Mouse (Mus musculus) lung, embryonic 16.5 days (tissue): ENCODE results near the gene Rpl37. TPM values are rescaled to one million over a fixed set of nuclear protein-coding genes. Genes with fewer than 3 reads are reported as not detected.
"Not testable (repeated sequence)": the region's sequence is repeated elsewhere in the genome, so short reads cannot be mapped to it uniquely, and the experiment has no call there.

Experiments used
- ATAC-seq: fragments of 200-750 bp; cut with Nextera tagmentation; 2 replicates; pipeline ENCODE4 v1.8.0; 2017; ENCODE audit warnings: low read depth, mild to moderate bottlenecking, moderate library complexity
- H3K27ac ChIP-seq: fragments of 300-500 bp; sonication (generic); 2 replicates; pipeline ENCODE4 v1.5.1; 2014; ENCODE audit warnings: mild to moderate bottlenecking, control low read depth, low read length
- H3K27me3 ChIP-seq: fragments of 300-500 bp; sonication (generic); 2 replicates; pipeline ENCODE4 v1.6.1; 2014; ENCODE audit warnings: low read depth, low read length, mixed read lengths; ENCODE audit not compliant: control insufficient read depth, insufficient read depth
- H3K36me3 ChIP-seq: fragments of 300-500 bp; sonication (generic); 2 replicates; pipeline ENCODE4 v1.6.1; 2014; ENCODE audit warnings: low read length; ENCODE audit not compliant: control insufficient read depth, insufficient read depth
- H3K4me1 ChIP-seq: fragments of 300-500 bp; sonication (generic); replicated peaks from 2 replicates; pipeline ENCODE4 v1.6.1; 2014; ENCODE audit warnings: low read length, mixed read lengths; ENCODE audit not compliant: control insufficient read depth, insufficient read depth
- H3K4me2 ChIP-seq: fragments of 300-500 bp; sonication (generic); 2 replicates; pipeline ENCODE4 v1.6.1; 2014; ENCODE audit warnings: low read depth, low read length, control low read depth
- H3K4me3 ChIP-seq: fragments of 300-500 bp; sonication (generic); 2 replicates; pipeline ENCODE4 v1.5.1; 2014; ENCODE audit warnings: mild to moderate bottlenecking, low read length, control low read depth
- H3K9ac ChIP-seq: fragments of 300-500 bp; sonication (generic); 2 replicates; pipeline ENCODE4 v1.6.1; 2014; ENCODE audit warnings: low read length, control low read depth
- H3K9me3 ChIP-seq: fragments of 300-500 bp; sonication (generic); 2 replicates; pipeline ENCODE4 v1.6.1; 2016; ENCODE audit warnings: low read length; ENCODE audit not compliant: control insufficient read depth
- WGBS: fragments of 180-500 bp; shearing (Covaris S2); extraction: QIAGEN DNeasy Blood & Tissue Kit; methylation state at CpG from one replicate; pipeline ENCODE4 v1.1.7; 2014; 5-methylcytosine and 5-hydroxymethylcytosine counted together
- polyA plus RNA-seq: library from polyadenylated mRNA; unstranded; fragments of >200 nt; fragmentation: Nextera tagmentation; extraction: Ambion mirVana; gene quantifications from 2 replicates; pipeline ENCODE4 v1.2.1, GENCODE M21; 2015

Rpl37 gene
- polyA plus RNA-seq, 1 experiment from 2014 or later: 571 TPM

DNA sequence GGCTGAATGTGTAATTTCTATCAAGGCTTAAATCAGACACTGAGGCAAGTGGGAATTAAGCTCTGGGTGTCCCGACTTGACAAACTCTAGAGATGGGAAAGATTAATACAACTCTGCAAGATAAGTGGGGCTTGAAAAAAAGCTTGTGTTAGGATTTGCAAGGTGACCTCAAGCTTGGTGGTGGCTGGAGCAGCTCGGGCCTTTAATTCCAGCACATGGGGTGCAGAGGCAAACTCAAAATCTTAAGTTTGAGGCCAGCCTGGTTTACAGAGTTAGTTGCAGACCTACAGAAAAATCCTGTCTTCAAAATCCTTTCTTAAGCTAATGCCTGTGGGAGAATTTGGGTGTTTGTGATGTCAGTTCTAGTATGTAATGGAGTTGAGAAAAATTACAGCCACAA lies 2.7 kb downstream of the Rpl37 start:
- H3K36me3 ChIP-seq: peaks cover 42% of the 10 kb centered on the region
- no peak overlapping the region for H3K4me2 ChIP-seq
- 80% methylated on average over 2 of the region's 2 CpGs for WGBS
- no peak overlapping the region for H3K4me3 ChIP-seq
- no peaks in the 10 kb centered on the region for H3K9me3 ChIP-seq
- peaks cover 15% of the 10 kb centered on the region for H3K4me1 ChIP-seq
- H3K27ac ChIP-seq: no peak overlapping the region
- H3K27me3 ChIP-seq: no peaks in the 10 kb centered on the region
- no peak for ATAC-seq
- H3K9ac ChIP-seq: no peak overlapping the region

DNA sequence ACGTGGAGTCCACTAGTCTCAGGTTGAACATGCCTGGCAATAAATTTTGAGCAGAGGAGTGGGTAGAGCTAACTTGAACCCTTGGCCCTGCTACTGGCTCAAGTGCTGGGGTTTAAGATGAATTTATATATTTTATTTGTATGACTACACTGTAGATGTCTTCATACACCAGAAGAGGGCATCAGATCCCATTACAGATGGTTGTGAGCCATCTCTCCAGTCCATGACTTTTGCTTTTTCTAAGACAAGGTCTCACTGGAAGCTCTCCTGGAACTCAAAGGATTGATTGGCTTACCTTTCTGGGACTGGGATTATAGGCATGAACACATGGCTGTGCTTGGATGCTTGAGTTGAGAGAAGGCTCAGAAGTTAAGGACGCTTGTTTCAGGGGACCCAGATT lies 3.3 kb downstream of the Rpl37 start:
- Histone ChIP-seq H3K9ac (no peak overlapping the region), H3K27me3 (no peaks in the 10 kb centered on the region), H3K4me1 (peaks cover 15% of the 10 kb centered on the region), H3K27ac (no peak overlapping the region), H3K4me2 (no peak overlapping the region), H3K36me3 (peaks cover 45% of the 10 kb centered on the region), H3K4me3 (no peak overlapping the region), H3K9me3 (no peaks in the 10 kb centered on the region)
- no peak for ATAC-seq
- WGBS: 88% methylated on average over 2 of the region's 2 CpGs

- peaks cover 8% of the 10 kb centered on the region for H3K4me1 ChIP-seq
- no peak overlapping the region for H3K27ac ChIP-seq
- no peak overlapping the region for H3K4me2 ChIP-seq
- 85% methylated on average over 12 of the region's 12 CpGs for WGBS
- no peaks in the 10 kb centered on the region for H3K9me3 ChIP-seq
- H3K9ac ChIP-seq: no peak overlapping the region
- peaks cover 45% of the 10 kb centered on the region for H3K36me3 ChIP-seq
- H3K27me3 ChIP-seq: no peaks in the 10 kb centered on the region
- no peak overlapping the region for H3K4me3 ChIP-seq
- no peak for ATAC-seq
Observed at GRCm38 (mm10) chr15:5121535-5122313, 5.3 kb downstream of the Rpl37 start.

GRCm38 (mm10) chr15:5126456-5126855 lies 10.0 kb downstream of the Rpl37 start:
- no peak overlapping the region for H3K4me3 ChIP-seq
- ATAC-seq: no peak
- H3K27me3 ChIP-seq: no peaks in the 10 kb centered on the region
- 70% methylated on average over 4 of the region's 4 CpGs for WGBS
- H3K9ac ChIP-seq: no peak overlapping the region
- H3K4me1 ChIP-seq: no peaks in the 10 kb centered on the region
- H3K27ac ChIP-seq: no peak overlapping the region
- no peak overlapping the region for H3K4me2 ChIP-seq
- H3K9me3 ChIP-seq: no peaks in the 10 kb centered on the region
- peaks cover 10% of the 10 kb centered on the region for H3K36me3 ChIP-seq

DNA sequence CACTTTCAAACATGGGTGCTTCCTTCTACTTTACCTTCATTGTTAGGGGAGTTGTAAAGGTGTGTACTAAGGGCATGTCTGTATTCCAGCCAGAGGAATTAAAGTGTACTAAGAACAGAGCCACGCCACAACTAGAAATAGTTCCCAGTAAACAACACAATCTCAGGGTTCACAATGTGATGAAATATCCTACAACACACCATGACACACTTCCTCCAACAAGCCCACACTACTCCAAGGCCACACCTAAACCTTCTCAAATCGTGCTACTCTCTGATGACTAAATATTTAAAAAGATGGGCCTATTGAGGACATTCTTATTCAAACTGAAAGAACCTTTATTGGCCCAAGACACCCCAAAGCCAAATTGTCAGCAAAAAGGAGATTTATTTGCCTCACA lies 11.0 kb downstream of the Rpl37 start:
- Histone ChIP-seq H3K9ac (no peak overlapping the region), H3K27ac (no peak overlapping the region), H3K4me2 (no peak overlapping the region), H3K9me3 (no peaks in the 10 kb centered on the region), H3K27me3 (no peaks in the 10 kb centered on the region), H3K36me3 (peaks cover 8% of the 10 kb centered on the region), H3K4me1 (no peaks in the 10 kb centered on the region), H3K4me3 (no peak overlapping the region)
- 75% methylated on average over 2 of the region's 2 CpGs for WGBS
- ATAC-seq: no peak

DNA sequence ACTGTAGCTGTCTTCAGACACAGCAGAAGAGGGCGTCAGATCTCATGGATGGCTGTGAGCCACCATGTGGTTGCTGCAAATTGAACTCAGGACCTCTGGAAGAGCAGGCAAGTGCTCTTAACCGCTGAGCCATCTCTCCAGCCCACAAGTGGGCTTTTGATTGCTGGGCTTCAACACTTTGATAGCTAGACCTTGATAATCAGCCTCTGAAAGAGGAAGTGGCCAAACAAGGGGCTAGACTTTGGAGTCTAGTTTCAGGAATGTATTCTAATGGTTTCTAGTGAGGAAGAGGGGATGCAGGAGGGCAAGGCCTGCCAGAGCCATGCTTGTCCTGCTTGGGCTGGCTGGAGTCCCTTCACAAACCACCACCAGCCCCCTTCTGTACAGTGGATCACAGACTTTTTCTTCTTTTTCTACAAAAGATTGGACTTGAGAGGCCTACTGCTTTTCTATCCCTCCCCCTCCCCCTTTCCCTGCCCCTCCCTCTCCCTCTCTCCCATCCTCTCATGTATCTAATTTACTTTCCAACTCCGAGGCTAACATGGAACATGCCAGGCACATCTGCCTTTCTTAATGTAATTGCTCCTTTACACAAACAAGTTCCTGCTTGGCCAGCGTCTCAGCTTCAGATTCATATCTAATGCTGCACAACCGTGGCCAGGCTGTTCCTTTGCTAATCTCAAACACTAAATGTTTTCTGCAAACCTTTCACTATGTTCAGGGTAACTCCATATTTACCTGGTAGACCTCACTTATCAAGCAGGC lies 11.9 kb downstream of the Rpl37 start:
- Histone ChIP-seq H3K4me2 (no peak overlapping the region), H3K9me3 (no peaks in the 10 kb centered on the region), H3K27ac (no peak overlapping the region), H3K27me3 (no peaks in the 10 kb centered on the region), H3K4me1 (no peaks in the 10 kb centered on the region), H3K36me3 (peaks cover 3% of the 10 kb centered on the region; the same call in 1 of the 2 replicates), H3K9ac (no peak overlapping the region), H3K4me3 (no peak overlapping the region)
- WGBS: 53% methylated on average over 5 of the region's 5 CpGs
- ATAC-seq: no peak

GRCm38 (mm10) chr15:5129111-5129805 lies 12.8 kb downstream of the Rpl37 start:
- Histone ChIP-seq H3K4me2 (no peak overlapping the region), H3K9me3 (no peaks in the 10 kb centered on the region), H3K27ac (no peak overlapping the region), H3K9ac (no peak overlapping the region), H3K4me3 (no peak overlapping the region), H3K36me3 (peaks cover 1% of the 10 kb centered on the region; the same call in 1 of the 2 replicates), H3K4me1 (no peaks in the 10 kb centered on the region), H3K27me3 (no peaks in the 10 kb centered on the region)
- no peak for ATAC-seq
- 90% methylated on average over 12 of the region's 12 CpGs for WGBS

DNA sequence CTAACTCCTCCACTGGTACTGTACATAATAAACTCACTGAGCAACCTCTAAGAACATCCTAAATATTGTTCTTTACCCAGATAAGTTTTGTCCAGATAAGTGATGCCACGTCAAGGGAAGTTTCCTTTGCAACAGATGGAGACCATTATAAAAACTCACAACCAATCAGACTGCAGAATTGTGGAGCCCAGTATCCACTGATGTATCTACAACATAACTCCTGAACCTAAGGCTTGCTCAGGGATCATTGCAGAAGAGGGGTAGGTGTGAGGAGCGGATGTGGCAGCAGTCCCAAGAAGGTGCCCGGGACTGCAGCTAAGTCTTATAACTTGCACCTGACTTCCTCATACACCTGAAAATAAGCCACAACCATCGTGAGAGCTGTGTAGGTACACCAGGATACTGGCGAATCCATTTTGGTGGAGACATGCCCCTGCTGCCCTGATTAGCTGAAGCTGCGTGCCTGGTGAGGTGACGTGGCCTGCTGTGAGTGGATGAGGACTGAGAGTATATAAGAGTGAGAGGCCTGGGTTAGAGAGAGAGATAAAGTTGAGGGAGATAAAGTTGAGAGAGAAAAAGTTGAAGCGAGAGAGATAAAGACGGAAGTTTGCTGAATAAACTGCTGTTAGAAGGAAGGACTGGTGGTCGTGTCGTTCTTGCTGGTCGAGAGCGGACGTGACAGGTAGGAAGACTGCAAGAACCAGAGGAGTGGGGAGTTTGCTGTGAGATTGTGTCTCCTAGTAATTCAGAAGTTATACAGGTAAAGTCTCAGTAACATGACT lies 14.6 kb downstream of the Rpl37 start:
- not testable (repeated sequence) for H3K9me3 ChIP-seq, H3K4me1 ChIP-seq
- 78% methylated on average over 14 of the region's 14 CpGs for WGBS

More for the DNA sequence above, 14.6 kb downstream of the Rpl37 start:
- H3K4me2 ChIP-seq, H3K27me3 ChIP-seq, H3K9ac ChIP-seq, H3K27ac ChIP-seq, H3K36me3 ChIP-seq, H3K4me3 ChIP-seq, ATAC-seq: not testable (repeated sequence)
